Mouse (Mus musculus) 3T3-L1 (cell line): ENCODE results near the gene Mapt.
"Not testable (repeated sequence)": the region's sequence is repeated elsewhere in the genome, so short reads cannot be mapped to it uniquely, and the experiment has no call there.

Experiments used
- DNase-seq: peaks from one replicate; pipeline ENCODE4 v3.0.0-alpha.2; 2015; ENCODE audit warnings: low read depth, low spot score

The Mapt gene

GRCm38 (mm10) chr11:104231041-104231911 lies at the start of gene Mapt:
TSS of gene Mapt (plus strand) at chr11:104231390.
- DNase-seq, result peak; percentile 23

DNA sequence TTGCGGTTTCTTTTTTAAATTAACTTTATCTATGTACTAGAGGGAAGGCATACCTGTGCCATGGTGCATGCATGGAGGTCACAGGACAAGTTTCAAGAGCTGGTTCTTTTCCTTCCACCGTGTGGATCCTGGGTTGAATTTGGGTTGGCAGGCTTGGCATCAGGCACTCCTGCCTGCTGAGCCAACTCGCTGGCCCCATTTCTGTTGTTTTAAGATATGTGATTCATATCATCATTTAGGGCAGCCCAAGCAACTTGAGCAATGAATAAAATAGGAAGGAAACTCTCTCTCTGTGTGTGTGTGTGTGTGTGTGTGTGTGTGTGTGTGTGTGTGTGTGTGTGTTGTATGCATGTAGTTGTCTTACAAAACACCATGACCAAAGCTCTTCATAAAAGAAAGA lies 49.0 kb upstream of the Mapt start:
- DNase-seq, result no peak

GRCm38 (mm10) chr11:104186135-104186836 lies 44.9 kb upstream of the Mapt start, which contains the start of gene Sppl2c:
TSS of gene Sppl2c (plus strand) at chr11:104186327.
- no peak for DNase-seq

DNA sequence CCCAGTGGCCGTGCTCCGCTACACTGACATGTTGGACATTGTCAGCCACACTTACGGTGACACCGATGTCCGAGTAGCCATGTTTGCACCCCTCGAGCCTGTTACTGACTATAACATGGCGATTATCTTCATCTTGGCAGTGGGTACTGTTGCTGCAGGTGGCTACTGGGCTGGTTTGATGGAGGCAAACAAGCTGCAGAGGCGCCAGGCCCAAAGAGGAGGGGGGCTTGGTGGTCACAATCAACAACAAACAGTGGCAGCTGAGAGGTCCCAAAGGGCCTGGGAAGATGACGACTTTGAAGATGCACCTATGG lies 44.4 kb upstream of the Mapt start:
- no peak for DNase-seq

DNA sequence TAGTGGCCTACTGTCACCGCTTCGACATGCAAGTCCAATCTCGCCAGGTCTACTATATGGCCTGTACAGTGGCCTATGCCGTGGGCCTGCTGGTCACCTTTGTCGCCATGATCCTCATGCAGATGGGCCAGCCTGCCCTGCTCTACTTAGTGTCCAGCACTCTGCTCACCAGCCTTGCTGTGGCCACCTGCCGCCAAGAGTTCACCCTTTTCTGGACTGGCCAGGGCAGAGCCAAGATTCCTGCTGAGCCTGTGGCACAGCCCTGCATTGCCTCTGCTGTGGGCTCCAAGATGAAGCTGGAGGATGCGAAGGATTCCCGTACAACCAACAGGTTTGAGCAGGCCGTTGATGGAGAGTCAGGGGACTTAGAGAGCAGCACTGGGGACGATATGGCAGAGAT lies 43.4 kb upstream of the Mapt start:
- no peak for DNase-seq

GRCm38 (mm10) chr11:104190008-104190407 lies 41.2 kb upstream of the Mapt start:
- no peak for DNase-seq

- DNase-seq, result no peak
Observed at GRCm38 (mm10) chr11:104195382-104195781, 35.8 kb upstream of the Mapt start.

DNA sequence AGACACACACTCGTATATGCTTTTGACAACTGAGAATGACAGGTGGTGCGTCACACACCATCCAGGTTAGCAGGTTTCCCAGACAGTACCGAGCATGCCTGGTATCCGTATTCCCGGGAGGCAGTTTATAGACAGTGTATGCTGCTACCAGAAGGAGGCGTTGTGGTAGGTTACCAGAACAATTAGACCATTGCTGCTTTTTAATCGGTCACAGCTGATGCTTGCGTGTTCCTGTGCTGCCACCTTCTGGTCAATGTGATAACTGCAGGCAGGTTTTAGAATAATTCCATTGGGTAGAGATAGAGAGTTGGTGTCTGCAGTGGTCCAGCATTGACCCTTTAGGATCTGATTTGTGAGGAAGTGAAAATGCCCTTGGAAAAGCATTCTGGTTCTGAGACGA lies 35.4 kb upstream of the Mapt start:
- peak; percentile 93 for DNase-seq

DNA sequence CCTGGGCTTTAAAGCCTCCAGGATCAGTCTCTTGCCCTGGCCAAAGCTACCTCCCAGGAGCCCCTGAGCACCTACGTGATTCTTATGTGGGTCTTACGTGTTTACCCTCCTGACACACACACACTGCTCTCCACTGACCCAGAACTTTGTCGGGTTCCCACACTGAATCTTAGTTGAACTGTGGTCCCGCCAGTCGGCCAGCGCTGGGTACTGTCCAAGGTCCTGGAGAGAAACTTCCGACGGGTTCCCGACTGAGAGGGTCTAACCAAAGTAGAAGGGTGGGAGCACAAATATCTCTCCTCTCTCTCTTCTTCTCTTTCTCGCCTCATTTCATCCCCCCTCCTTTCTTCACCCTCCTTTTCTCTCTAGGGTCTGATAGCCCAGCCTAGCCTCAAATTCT lies 33.3 kb upstream of the Mapt start:
- peak; percentile 28 for DNase-seq

- DNase-seq, result no peak
Observed at GRCm38 (mm10) chr11:104203271-104203670, 27.9 kb upstream of the Mapt start.

- no peak for DNase-seq
Observed at GRCm38 (mm10) chr11:104206573-104206972, 24.6 kb upstream of the Mapt start.

- no peak for DNase-seq
Observed at GRCm38 (mm10) chr11:104209041-104209440, 22.1 kb upstream of the Mapt start.

DNA sequence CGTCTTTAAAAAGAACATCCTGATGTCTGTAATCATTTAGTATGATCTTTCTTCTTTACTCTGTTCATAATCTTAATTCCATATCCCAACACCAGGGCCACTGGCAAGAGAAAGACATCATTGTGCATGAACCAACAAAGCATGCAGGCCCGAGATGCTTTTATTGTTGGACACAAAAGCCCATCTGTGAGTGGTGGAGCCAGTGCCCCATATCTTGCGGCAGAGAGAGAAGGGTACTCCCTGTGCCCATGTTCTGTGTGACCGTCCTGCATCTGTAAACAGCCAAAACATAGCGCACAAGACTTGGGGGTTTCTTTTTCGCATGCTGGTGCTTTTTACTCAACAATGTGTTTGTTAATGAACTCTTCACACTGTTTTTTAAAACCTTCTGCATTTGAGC lies 19.9 kb upstream of the Mapt start:
- DNase-seq, result no peak

GRCm38 (mm10) chr11:104214128-104214527 lies 17.1 kb upstream of the Mapt start:
- DNase-seq, result not testable (repeated sequence)

DNA sequence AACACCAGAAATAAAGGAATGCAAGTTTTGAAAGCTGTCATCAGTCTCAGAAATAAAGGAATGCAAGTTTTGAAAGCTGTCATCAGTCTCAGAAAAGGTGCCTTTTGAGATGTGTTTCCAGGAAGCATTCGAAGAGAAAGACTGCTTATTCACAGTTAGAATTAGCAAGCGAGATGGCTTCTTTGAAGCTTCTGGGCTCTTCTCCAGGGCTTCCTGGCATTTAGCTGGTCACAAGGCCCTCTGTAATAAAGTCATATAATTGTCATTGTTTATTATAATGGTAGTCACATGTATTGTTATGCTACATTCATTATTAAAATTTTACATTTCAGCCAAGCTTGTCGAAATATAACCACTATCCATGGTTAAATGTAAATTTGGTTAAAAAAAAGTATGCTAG lies 13.1 kb upstream of the Mapt start:
- no peak for DNase-seq

DNA sequence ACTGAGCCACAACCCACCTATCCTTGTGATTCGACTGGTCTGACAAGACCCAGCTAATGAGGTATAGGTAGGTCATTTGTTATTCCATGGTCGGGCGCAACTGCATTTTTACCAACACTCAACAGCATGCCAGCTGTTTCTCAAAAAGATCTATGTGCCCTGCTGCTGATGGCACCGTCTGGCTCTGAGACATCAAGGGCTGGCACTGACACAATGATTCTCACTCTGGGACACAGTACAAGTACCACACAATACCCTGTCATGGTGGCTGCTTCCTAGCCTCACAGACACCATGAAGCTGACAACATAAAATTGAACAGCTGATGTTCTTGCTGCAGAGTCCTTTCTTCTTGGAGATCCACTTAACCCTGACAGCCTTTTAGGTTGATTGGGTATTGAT lies 10.9 kb upstream of the Mapt start:
- no peak for DNase-seq

DNA sequence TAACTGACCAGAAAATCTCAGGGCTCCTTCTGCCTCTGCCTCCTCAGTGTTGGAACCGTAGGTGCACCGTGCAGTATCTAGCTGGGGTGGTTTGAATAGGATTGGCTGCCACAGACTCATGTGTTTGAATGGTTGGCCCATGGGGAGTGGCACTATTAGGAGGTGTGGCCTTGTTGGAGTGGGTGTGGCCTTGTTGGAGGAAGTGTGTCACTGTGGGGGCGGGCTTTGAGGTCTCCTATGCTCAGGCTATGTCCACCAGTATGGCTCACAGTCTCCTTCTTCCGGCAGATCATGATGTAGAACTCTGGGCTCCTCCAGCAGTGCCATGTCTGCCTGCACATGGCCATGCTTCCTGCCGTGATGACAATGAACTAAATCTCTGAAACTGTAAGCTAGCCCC lies 9.4 kb upstream of the Mapt start:
- DNase-seq, result no peak

- DNase-seq, result no peak
Observed at GRCm38 (mm10) chr11:104223301-104223700, 7.9 kb upstream of the Mapt start.

DNA sequence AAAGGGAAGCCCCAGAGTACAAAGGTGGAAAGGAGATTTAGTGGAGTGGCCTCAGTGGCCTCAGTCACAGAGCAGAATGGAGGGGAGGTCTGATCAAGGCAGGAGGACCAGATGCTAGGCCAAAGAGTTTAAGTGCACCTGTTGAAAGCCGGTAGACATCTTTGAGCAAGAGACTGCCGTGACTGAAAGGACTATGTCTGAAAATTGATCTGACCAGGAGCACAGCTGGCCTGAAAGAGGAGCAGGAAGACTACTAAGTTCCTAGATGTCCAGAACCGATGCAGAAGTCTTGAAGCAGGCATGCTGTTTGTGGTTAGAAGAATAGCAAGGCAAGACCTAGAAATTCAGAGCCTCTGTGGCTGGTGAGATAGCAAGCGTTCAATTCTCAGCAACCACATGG lies 1.8 kb upstream of the Mapt start:
- no peak for DNase-seq

- no peak for DNase-seq
Observed at GRCm38 (mm10) chr11:104230066-104230778, 968 bp upstream of the Mapt start.

GRCm38 (mm10) chr11:104232141-104233061 lies 1.2 kb downstream of the Mapt start:
- DNase-seq, result no peak
